15 mouse cellular contexts compared by ENCODE assay signal in genomic region chr7:99057053-99057630, GRCm38 (mm10).
DNase-seq lines count a peak whose midpoint lies in the region; ATAC-seq and TF ChIP-seq lines count a peak whose summit lies in the region.
"Had no signal": no experiment of that assay in that cellular context is flagged by ENCODE, and none has a peak within 500 bp of the region (broad histone marks: within the 10 kb centered on the region; RNA-seq: fewer than 3 reads in every experiment).

No protein-coding gene starts in this region.

- H3K4me1 ChIP-seq in kidney, embryonic 15.5 days, result peaks cover 9% of the 10 kb centered on the region
- H3K4me1 ChIP-seq in stomach, postnatal 0 days (replicated peaks; ENCODE audit: control insufficient read depth, insufficient read depth), result no peaks in the 10 kb centered on the region
- H3K4me1 ChIP-seq: liver, embryonic 12.5 days; midbrain, embryonic 15.5 days had no signal

- no peak overlapping the region for H3K27ac ChIP-seq in kidney, embryonic 15.5 days
- no peak overlapping the region for H3K27ac ChIP-seq in stomach, postnatal 0 days (replicated peaks)
- H3K27ac ChIP-seq: embryonic facial prominence, embryonic 15.5 days; kidney, postnatal 0 days; liver, embryonic 12.5 days; macrophage; midbrain, embryonic 15.5 days had no signal

- TF ChIP-seq EP300 in stomach, postnatal 0 days (optimal IDR thresholded peaks at IDR 0.05), result no peak

- no peak for TF ChIP-seq CTCF in stomach, postnatal 0 days (IDR thresholded peaks at IDR 0.05; ENCODE audit: low read depth)

- 77% methylated on average over 17 of the region's 17 CpGs for WGBS in kidney, embryonic 15.5 days
- WGBS in stomach, postnatal 0 days, result 63% methylated on average over 17 of the region's 17 CpGs

- H3K27me3 ChIP-seq in kidney, embryonic 15.5 days, result no peaks in the 10 kb centered on the region
- no peaks in the 10 kb centered on the region for H3K27me3 ChIP-seq in stomach, postnatal 0 days (ENCODE audit: control insufficient read depth, insufficient read depth, low read length)
- H3K27me3 ChIP-seq: embryonic facial prominence, embryonic 15.5 days; liver, embryonic 12.5 days; midbrain, embryonic 15.5 days had no signal

- H3K9me3 ChIP-seq in kidney, embryonic 15.5 days (replicated peaks), result no peaks in the 10 kb centered on the region
- H3K9me3 ChIP-seq in stomach, postnatal 0 days (ENCODE audit: control insufficient read depth, low read length), result no peaks in the 10 kb centered on the region
- H3K9me3 ChIP-seq: embryonic facial prominence, embryonic 15.5 days; liver, embryonic 12.5 days; midbrain, embryonic 15.5 days had no signal

- no peak for ATAC-seq in kidney, embryonic 15.5 days (replicated peaks; ENCODE audit: low FRiP score)
- ATAC-seq in stomach, postnatal 0 days (ENCODE audit: low FRiP score, low TSS enrichment), result 0 out of 2 replicates have a peak, but pooled peaks have one; percentile 51
- ATAC-seq: forebrain, embryonic 14.5 days; liver, embryonic 12.5 days; midbrain, embryonic 15.5 days had no signal

- H3K9ac ChIP-seq in kidney, embryonic 15.5 days, result no peak overlapping the region
- H3K9ac ChIP-seq in stomach, postnatal 0 days (ENCODE audit: low read length), result no peak overlapping the region
- H3K9ac ChIP-seq: embryonic facial prominence, embryonic 15.5 days; liver, embryonic 12.5 days; midbrain, embryonic 15.5 days had no signal

- peaks cover 5% of the 10 kb centered on the region; the same call in 1 of the 2 replicates for H3K36me3 ChIP-seq in kidney, embryonic 15.5 days
- no peaks in the 10 kb centered on the region for H3K36me3 ChIP-seq in stomach, postnatal 0 days (ENCODE audit: control insufficient read depth, insufficient read depth, low read length)
- H3K36me3 ChIP-seq: embryonic facial prominence, embryonic 15.5 days; midbrain, embryonic 15.5 days had no signal

- no peak overlapping the region for H3K4me2 ChIP-seq in kidney, embryonic 15.5 days
- no peak overlapping the region for H3K4me2 ChIP-seq in stomach, postnatal 0 days (replicated peaks; ENCODE audit: low read depth)
- H3K4me2 ChIP-seq: embryonic facial prominence, embryonic 15.5 days; liver, embryonic 12.5 days; midbrain, embryonic 15.5 days had no signal

- DNase-seq in kidney, adult 11 months, result peak; percentile 13
- peak; percentile 47 for DNase-seq in urinary bladder, postnatal 14 days (ENCODE audit: low spot score)
- no peak for DNase-seq in urinary bladder, postnatal 10 days (ENCODE audit: low spot score)
- DNase-seq in fibroblast of lung, adult 2 months (ENCODE audit: low read depth), result peak; percentile 63
- DNase-seq in stomach, postnatal 0 days (ENCODE audit: low spot score), result peak; percentile 23
- DNase-seq in cerebellum, postnatal 14 days, result no peak
- DNase-seq: cerebellum, adult 8-10 months; right cerebral cortex, postnatal 25 days had no signal

- H3K4me3 ChIP-seq in kidney, embryonic 15.5 days (replicated peaks), result no peak overlapping the region
- H3K4me3 ChIP-seq in stomach, postnatal 0 days (ENCODE audit: low read depth, low read length), result no peak overlapping the region
- H3K4me3 ChIP-seq: embryonic facial prominence, embryonic 15.5 days; liver, embryonic 12.5 days; midbrain, embryonic 15.5 days had no signal

Comparison
In these comparisons a context has a peak if more than half of its experiments do, and no peak if none do; other contexts are left out.
1. DNase-seq: peak in kidney, adult 11 months (single experiment), urinary bladder, postnatal 14 days (single experiment), fibroblast of lung, adult 2 months (single experiment) and stomach, postnatal 0 days (single experiment); none in urinary bladder, postnatal 10 days (single experiment) and cerebellum, postnatal 14 days (0 of 2).